Mouse (Mus musculus) splenic B cell, adult 2 months (primary cell): ENCODE measurements around the gene Opn3.
A peak's percentile ranks its signal among the peaks of the same experiment; 100 is the strongest.

ENCODE experiments used
- DNase-seq: peaks from one replicate; pipeline ENCODE4 v3.0.0-alpha.2; 2011; ENCODE audit warnings: low read depth, low spot score
- H3K27me3 ChIP-seq: 2 replicates; pipeline ENCODE4 v1.6.1; 2012; ENCODE audit warnings: mild to moderate bottlenecking, low read length, moderate library complexity, mixed read lengths; ENCODE audit not compliant: control insufficient read depth, poor library complexity, insufficient read depth, severe bottlenecking
- H3K36me3 ChIP-seq: 2 replicates; pipeline ENCODE4 v1.6.1; 2012; ENCODE audit warnings: mild to moderate bottlenecking, low read length, moderate library complexity, mixed read lengths; ENCODE audit not compliant: control insufficient read depth, poor library complexity, insufficient read depth, severe bottlenecking

The Opn3 gene

DNA sequence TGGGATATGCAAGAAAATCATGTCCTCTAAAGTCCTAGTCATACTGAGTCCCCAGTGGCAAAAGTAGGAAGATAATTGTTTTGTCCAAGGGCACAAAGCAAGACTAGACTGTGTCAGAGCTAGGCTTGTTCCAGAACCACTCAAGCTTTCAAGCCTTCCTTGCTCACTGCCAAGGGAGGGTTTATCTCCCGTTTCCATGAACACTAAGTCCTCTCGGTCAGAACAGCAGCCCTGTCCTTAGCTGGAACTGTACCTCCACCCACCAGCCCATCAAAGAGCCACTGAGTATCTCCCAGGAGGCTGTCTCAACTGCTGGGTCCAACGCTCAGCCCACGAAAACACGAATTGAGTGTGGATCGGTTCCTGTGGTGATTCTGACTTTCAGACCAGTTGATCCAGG lies 17.5 kb downstream of the Opn3 start:
- no peak for DNase-seq
- H3K27me3 ChIP-seq = no peaks in the 10 kb centered on the region
- no peaks in the 10 kb centered on the region for H3K36me3 ChIP-seq

DNA sequence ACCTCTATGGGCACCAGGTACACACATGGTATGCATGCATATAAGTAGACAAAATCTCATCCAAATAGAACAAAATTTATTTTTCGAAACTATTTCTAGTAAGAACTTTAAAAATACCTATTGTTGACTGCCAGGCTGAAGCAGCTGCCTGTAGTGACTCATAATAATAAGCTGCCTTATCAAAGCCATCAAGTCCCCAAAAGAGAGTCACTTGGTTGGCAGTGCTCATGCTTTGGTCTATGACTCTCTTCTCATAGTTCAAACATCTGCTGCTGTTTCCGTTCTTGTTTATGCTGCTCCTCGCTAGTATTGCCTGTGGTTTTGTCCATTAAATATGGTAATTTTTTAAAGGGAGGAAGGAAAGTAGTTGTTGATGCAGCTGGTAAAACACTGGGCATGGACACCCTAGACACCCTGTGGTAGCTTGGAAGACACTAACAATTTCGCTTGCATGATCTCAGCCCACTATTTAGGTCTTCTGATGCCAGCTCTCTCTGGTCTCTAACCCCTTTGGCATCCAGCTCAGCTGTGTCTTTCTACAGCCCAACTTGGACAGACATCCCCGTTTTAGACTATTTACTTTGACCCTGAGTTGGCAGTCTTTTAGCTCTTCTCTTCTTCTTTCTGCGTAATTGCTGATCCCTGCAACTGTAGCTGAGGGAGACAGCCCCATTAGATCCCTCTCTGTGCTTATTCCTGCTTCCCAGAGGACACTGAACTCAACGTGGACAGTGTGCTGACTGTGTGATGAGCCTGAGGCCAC lies 18.8 kb downstream of the Opn3 start:
- Histone ChIP-seq H3K27me3 (no peaks in the 10 kb centered on the region), H3K36me3 (no peaks in the 10 kb centered on the region)
- DNase-seq = no peak

DNA sequence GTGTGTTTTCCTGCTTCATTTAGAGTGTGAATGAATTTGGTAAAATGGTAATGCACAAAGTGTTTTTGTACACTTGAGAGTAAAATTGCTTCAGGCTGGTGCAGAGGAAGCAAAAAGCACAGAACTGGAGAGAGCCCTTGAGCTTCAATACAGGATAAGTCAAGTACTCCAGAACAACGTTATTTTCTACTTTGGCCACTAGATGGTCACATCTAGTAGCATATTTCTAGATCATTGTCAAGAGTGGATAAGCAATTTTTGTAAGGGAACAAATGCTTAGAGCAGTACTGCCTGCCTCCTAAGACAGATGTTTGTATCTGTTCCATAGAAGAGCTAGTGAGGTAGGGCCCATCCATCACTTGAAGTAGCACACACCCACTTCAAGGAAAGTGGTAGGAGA lies 20.9 kb downstream of the Opn3 start:
- Histone ChIP-seq H3K27me3 (no peaks in the 10 kb centered on the region), H3K36me3 (no peaks in the 10 kb centered on the region)
- DNase-seq = peak; percentile 24

DNA sequence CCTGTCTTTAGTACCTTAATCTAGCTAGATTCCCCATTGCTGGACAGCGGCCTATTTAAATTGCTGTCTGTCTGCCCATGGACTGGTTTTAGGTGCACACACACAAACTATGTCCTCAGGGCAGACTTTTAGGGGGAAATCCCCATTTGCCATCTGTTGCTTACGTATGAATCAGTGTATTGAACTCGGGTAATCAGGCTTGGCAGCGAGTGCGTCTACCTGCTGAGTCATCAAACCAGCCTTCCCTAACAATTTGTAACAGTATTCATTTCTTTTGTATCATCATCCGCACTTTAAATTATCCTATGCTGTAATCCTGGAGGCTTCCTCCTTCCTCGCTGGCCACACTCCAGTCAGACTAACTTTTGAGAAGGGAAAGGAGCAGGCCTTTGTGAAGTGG lies 22.5 kb downstream of the Opn3 start:
- no peaks in the 10 kb centered on the region for H3K36me3 ChIP-seq
- DNase-seq = peak; percentile 18
- H3K27me3 ChIP-seq = no peaks in the 10 kb centered on the region

DNA sequence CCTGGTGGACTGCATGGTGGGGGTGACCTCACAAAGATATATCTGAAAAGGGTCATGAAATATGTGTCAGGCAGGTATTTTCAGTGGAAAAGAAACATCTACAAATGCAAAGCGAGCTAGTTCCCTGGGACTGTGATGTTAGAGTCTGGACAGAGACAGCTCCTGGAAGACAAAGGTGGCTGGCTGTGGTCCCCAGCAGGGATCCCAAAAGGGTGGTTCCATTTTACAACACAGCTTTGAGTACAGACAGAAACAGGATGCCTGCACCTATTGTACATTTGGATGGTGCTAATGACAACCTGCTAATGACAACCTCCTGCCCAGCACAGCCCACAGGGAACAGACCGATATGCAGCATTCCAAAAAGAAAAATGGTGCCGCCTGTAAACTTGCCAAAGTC lies 23.1 kb downstream of the Opn3 start:
- no peak for DNase-seq
- Histone ChIP-seq H3K36me3 (no peaks in the 10 kb centered on the region), H3K27me3 (no peaks in the 10 kb centered on the region)

DNA sequence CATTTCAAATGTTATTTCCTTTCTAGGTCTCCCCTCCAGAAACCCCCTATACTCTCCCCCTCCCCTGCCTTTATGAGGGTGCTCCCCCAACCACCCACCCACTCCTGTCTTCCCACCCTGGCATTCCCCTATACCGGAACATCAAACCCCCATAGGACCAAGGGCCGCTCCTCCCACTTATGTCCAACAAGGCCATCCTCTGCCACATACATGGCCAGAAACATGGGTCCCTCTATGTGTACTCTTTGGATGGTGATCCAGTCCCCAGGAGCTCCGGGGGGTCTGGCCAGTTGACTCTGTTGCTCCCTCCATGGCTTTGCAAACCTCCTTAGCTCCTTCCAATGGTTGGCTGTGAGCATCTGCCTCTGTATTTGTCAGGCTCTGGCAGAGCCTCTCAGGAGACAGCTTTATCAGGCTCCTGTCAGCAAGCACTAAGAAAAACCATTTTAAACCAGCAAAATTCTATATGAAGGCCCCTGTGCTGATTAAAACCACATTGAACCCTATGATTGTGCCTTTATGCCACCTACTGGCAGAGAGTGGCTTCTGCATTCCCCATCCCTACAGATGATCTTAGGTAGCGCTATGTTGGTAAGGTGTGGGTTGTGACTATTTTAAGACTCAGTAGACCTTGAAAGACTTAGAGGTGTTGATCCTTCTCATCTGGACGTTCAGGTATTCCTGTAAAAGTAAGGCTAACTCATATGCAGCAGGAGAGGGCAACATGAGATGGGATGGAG lies 23.7 kb downstream of the Opn3 start:
- no peaks in the 10 kb centered on the region for H3K36me3 ChIP-seq
- H3K27me3 ChIP-seq = no peaks in the 10 kb centered on the region
- DNase-seq = peak; percentile 83

DNA sequence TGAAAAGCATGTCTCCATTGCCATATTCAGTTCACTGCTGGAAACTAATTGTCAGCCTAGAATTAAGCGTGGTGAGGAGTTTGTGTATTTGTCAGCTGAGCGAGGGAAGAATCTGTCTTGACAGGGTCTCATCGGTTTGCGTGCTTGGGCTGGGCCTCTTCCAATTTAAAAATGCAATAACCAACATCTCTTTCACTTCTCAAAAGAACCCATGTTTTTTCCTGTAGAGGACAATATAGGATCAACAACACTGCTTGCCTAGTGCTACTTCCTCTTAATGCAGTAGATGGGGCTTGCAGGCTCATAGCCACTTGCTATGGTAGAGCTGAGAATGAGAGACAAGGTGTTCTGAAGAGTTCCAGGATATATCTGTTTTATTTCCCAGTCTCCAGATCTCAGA lies 32.7 kb downstream of the Opn3 start:
- Histone ChIP-seq H3K36me3 (peaks cover 20% of the 10 kb centered on the region; the same call in 1 of the 2 replicates), H3K27me3 (no peaks in the 10 kb centered on the region; the same call in 1 of the 2 replicates)
- DNase-seq = peak; percentile 61

DNA sequence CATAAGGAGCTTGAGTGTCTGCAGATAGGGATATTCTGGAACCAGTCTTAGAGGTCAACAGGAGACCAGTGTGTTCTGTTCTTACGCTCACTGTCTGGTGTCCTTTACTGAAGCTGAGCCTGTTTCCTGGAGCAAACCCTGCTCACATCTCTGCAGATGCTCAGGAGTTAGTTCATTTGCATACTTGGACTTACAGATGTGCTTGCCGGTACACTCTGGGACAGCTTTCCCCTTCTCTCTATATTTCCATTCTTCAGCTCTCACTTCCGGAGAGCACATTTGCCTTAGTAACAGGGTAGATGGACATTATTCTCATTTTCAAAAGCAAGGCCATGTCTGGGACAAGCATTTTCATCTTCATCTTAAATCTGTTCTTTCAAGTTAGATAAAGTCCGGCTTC lies 44.0 kb downstream of the Opn3 start:
- peaks cover 18% of the 10 kb centered on the region for H3K36me3 ChIP-seq
- no peaks in the 10 kb centered on the region for H3K27me3 ChIP-seq
- no peak for DNase-seq

DNA sequence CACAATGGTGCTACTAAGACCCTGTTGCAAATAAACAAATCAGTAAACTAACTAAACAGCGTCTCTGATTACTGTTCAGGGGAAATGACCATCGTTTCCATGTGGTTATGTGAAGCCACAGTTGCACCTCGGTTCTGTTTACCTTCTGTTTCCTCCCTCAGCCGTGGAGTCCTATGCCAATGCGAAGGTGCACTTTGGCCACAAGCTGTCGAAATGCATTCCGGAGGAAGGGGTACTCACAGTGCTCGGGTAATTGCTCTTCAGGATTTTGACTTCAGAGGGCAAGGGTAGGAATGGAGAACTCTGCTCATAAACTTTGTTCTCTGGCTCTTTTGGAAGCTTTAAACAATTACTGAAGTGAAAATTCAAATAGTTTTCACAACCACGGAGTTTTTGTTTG lies 45.6 kb downstream of the Opn3 start:
- DNase-seq = no peak
- H3K27me3 ChIP-seq = no peaks in the 10 kb centered on the region
- peaks cover 11% of the 10 kb centered on the region for H3K36me3 ChIP-seq

DNA sequence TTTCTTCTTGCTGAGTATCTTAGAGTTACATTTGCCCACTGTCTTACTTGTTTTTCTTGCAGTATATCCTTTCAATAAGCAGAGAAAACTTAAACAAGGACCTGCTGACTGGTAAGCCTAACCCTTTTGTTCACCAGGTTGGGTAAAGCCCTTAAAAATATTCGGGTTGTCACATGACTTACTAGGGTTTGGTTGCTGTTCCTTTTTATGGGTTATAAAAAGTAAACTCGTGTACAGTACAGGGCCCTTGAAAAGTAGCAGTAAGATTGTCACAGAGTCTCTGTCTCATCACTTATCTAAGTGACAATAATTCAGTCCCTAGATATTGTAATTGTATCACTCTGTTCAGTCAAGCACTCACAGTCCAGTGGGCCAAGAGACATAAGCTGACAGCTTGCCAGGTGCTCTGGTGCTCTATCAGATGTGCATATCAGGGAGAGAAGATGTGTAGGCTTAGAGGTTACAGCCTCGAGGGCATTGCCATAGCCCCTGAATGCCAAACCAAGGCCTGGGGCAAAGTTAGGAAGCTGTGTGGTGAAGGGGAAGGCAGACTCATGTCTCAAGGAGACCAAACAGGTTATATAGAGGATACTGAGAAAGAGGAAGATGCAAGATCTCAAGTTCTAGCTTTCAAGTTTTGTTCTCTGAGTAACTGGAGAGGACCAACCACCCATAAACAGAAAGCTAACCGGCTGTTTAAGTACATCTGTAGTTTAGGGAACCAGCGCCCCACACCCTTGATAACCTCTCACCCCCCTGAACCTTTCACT lies 48.9 kb downstream of the Opn3 start:
- Histone ChIP-seq H3K27me3 (no peaks in the 10 kb centered on the region), H3K36me3 (peaks cover 5% of the 10 kb centered on the region)
- peak; percentile 71 for DNase-seq

DNA sequence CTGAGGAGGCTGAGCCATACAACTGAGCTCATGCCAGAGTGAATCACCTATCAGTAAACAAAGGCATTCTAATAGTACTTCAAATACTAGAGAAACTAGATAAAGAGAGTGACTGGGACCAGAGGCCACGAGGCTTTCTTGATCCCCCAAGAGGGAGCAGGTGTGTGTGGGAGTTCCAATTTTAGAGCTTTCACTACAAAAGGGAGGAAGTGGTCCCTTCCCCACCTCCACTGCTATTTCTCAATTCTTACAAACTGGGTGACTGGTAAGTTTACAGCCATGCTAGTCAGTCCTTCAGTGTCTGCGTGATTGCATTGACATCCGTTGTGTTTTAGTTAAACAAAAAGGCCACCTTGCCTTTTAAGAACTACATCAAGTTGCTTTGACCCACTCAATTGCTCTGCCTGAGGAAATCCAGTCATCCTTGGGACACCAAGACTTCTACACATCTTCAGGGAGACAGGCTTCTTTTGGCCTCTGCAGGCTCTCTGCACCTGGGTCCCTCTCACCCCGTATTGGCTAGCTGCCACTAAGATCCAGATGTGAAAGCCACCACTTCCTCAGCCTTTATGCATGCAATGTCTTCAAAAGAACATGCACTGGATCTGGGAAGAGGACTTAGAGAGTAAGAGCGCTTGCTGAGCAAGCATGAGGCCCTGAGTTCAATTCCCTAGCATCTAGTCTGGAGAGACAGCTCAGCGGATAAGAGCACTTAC lies 52.0 kb downstream of the Opn3 start:
- peak; percentile 42 for DNase-seq
- no peaks in the 10 kb centered on the region for H3K27me3 ChIP-seq
- H3K36me3 ChIP-seq = peaks cover 1% of the 10 kb centered on the region; the same call in 1 of the 2 replicates

DNA sequence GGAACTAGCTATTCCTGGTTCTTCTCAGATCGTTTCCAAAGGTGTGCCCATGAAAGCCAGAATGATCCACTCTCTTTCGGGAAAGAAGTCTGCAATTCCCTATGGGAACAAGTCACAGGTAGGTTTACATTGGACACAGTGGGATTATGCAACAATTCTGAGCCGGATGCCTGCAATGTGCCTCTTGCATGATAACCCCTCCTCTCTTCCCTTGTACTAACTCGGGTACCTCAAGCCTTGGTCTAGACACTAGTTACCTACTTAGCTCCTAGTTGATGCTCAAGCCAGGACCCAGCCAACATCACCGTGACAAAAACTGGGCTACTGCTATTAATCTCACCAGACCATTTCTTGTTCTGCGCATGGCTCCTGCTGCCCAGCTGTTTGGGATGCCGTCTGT lies 53.5 kb downstream of the Opn3 start:
- no peak for DNase-seq
- peaks cover 1% of the 10 kb centered on the region; the same call in 1 of the 2 replicates for H3K36me3 ChIP-seq
- H3K27me3 ChIP-seq = no peaks in the 10 kb centered on the region

DNA sequence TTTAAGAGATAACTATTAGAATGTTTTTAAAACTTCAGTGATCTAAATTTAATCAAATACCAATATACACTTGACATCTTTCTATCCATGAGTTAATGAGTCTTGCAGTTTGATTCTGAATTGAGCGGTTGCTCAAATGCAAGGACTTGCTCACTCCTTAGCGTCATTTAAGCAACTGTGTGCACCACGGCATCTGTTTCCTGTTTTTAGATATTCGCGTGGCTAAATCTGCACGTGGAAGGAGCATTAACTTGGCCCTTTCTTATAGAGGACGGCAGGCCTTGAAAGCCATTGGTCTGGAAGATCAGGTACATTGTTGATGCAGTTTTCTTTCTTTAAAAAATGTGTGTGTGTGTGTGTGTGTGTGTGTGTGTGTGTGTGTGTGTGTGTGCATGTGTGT lies 54.9 kb downstream of the Opn3 start:
- H3K36me3 ChIP-seq = peaks cover 1% of the 10 kb centered on the region; the same call in 1 of the 2 replicates
- DNase-seq = peak; percentile 70
- no peaks in the 10 kb centered on the region for H3K27me3 ChIP-seq

DNA sequence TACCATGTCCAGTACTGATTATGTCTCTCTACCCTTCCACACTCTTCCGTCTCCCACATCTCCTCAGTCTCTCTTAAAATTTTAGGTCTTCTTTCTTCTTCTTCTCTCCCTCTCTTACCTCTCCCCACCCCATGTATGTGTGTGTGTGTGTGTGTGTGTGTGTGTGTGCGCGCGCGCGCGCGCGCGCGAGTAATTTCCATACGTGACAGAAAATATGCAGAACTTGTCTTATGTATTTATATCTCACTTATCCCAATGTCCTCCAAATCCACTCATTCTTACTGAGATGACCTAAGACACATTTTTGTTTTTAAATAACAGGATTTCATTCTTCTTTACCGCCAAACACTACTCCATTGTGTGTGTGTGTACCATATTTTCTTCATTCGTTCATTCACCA lies 60.1 kb downstream of the Opn3 start:
- Histone ChIP-seq H3K36me3 (no peaks in the 10 kb centered on the region), H3K27me3 (no peaks in the 10 kb centered on the region)
- DNase-seq = peak; percentile 35
